Mouse (Mus musculus) C2C12 (cell line): ENCODE measurements around the gene Pkd1.

Source experiments
- CTCF ChIP-seq: IDR thresholded peaks from one replicate; pipeline ENCODE4 v1.5.1; 2011; ENCODE audit not compliant: control insufficient read depth, insufficient read depth, insufficient read length
- FOSL1 ChIP-seq: IDR thresholded peaks from one replicate; pipeline ENCODE4 v1.8.0; 2011; ENCODE audit warnings: mild to moderate bottlenecking, low read length; ENCODE audit not compliant: poor library complexity, insufficient read depth, severe bottlenecking

GRCm38 (mm10) chr17:24638214-24638613, 88.6 kb downstream of the Pkd1 start:
- TF ChIP-seq CTCF: no peak
- no peak for TF ChIP-seq FOSL1
